Mouse (Mus musculus) embryonic fibroblast, embryonic 13.5 days (primary cell): ENCODE data around the gene Aff3.

ENCODE experiments used
- CTCF ChIP-seq: IDR thresholded peaks from 2 replicates; pipeline ENCODE4 v1.5.1; 2011; ENCODE audit warnings: mild to moderate bottlenecking, control low read depth, low read length, moderate library complexity, borderline replicate concordance; ENCODE audit not compliant: insufficient read depth
- POLR2A ChIP-seq: IDR thresholded peaks from 2 replicates; pipeline ENCODE4 v1.6.1; 2011; ENCODE audit warnings: low read depth, mild to moderate bottlenecking, control low read depth, low read length, moderate library complexity

DNA sequence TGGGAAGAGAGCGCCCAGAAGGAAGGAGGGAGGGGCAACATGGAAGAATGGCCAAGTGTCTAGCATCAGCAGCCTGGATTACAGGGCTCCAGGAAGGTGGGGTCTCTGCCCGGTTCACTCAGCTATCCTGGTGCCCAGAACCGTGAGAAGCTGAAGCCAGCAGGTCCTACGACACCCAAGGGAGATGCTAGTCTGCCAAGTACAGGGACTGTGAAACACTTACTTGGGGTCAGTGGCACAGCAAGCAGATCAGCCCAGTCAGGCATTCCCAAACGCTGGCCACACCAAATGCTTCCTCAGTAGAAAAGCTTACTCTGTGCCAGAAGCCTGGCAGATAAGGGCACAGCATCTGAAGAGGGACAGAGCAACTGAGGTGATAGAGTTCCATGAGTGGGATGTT, 266.2 kb downstream of the Aff3 start:
- TF ChIP-seq CTCF (no peak), POLR2A (no peak)
